Mouse (Mus musculus) kidney, embryonic 14.5 days (tissue): Measurements from ENCODE around the gene Grrp1. TPM values are rescaled to one million over a fixed set of nuclear protein-coding genes. Genes with fewer than 3 reads are reported as not detected.

Experiments
- ATAC-seq: fragments of 200-750 bp; cut with Nextera tagmentation; 2 replicates; pipeline ENCODE4 v1.8.0; 2017; ENCODE audit warnings: moderate number of reproducible peaks, mild to moderate bottlenecking, moderate TSS enrichment, moderate library complexity; ENCODE audit not compliant: low FRiP score, low TSS enrichment
- H3K27ac ChIP-seq: fragments of 300-500 bp; sonication (generic); 2 replicates; pipeline ENCODE4 v1.5.1; 2014; ENCODE audit warnings: low read depth, mild to moderate bottlenecking, low read length, moderate library complexity, mixed read lengths
- H3K27me3 ChIP-seq: fragments of 300-500 bp; sonication (generic); 2 replicates; pipeline ENCODE4 v1.6.1; 2014; ENCODE audit warnings: mild to moderate bottlenecking, low read length; ENCODE audit not compliant: control insufficient read depth, insufficient read depth
- H3K36me3 ChIP-seq: fragments of 300-500 bp; sonication (generic); 2 replicates; pipeline ENCODE4 v1.6.1; 2014; ENCODE audit warnings: low read length, mixed read lengths; ENCODE audit not compliant: control insufficient read depth, insufficient read depth
- H3K4me1 ChIP-seq: fragments of 300-500 bp; sonication (generic); 2 replicates; pipeline ENCODE4 v1.6.1; 2014; ENCODE audit warnings: low read length, mixed read lengths; ENCODE audit not compliant: control insufficient read depth, insufficient read depth
- H3K4me2 ChIP-seq: fragments of 300-500 bp; sonication (generic); replicated peaks from 2 replicates; pipeline ENCODE4 v1.6.1; 2014; ENCODE audit warnings: low read depth, mild to moderate bottlenecking, low read length
- H3K4me3 ChIP-seq: fragments of 300-500 bp; sonication (generic); 2 replicates; pipeline ENCODE4 v1.5.1; 2014; ENCODE audit warnings: mild to moderate bottlenecking, low read length
- H3K9ac ChIP-seq: fragments of 300-500 bp; sonication (generic); 2 replicates; pipeline ENCODE4 v1.6.1; 2014; ENCODE audit warnings: low read depth, mild to moderate bottlenecking, low read length, moderate library complexity
- H3K9me3 ChIP-seq: fragments of 300-500 bp; sonication (generic); 2 replicates; pipeline ENCODE4 v1.6.1; 2016; ENCODE audit warnings: low read length; ENCODE audit not compliant: control insufficient read depth
- WGBS: fragments of 180-500 bp; shearing (Covaris S2); extraction: QIAGEN DNeasy Blood & Tissue Kit; methylation state at CpG from one replicate; pipeline ENCODE4 v1.1.7; 2014; 5-methylcytosine and 5-hydroxymethylcytosine counted together
- polyA plus RNA-seq: library from polyadenylated mRNA; unstranded; fragments of >200 nt; fragmentation: Nextera tagmentation; extraction: Ambion mirVana; gene quantifications from 2 replicates; pipeline ENCODE4 v1.2.1, GENCODE M21; 2014

Grrp1 gene
- polyA plus RNA-seq, 1 experiment from 2014 or later = 9.2 TPM

DNA sequence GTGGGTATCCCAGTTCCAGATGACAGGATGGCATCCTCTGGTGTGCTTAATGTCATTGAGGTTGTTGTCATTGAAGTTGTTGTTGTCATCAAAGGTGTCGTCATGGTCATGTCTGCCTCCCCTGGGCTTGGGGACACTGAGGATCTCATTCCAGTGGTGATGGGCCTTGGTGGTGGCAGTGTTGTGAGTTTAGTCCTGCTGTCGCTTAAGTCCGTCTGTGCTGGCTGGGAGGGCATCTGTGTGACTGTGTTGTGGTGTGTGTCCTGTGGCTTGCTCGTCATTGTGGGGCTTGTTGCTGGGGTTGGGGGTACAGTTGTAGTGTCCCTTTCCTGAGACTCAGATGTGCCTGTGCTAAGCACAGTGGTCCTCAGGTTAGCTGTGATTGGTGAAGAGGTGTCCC lies 51.0 kb downstream of the Grrp1 start, which contains the start of gene Gm7534:
Gm7534 (minus strand) TSS at position 101 of the 400 bp plus-strand sequence.
- peaks cover 5% of the 10 kb centered on the region for H3K4me1 ChIP-seq
- H3K27ac ChIP-seq = no peak within 1 kb of the TSS
- no peaks in the 10 kb centered on the region for H3K27me3 ChIP-seq
- 92% methylated on average over 4 of the region's 4 CpGs for WGBS
- no peak within 1 kb of the TSS for H3K4me3 ChIP-seq
- H3K4me2 ChIP-seq = no peak within 1 kb of the TSS
- ATAC-seq = no peak
- H3K9ac ChIP-seq = no peak within 1 kb of the TSS
- no peaks in the 10 kb centered on the region for H3K36me3 ChIP-seq
- H3K9me3 ChIP-seq = no peaks in the 10 kb centered on the region

Other genes starting within 250 kb of the Grrp1 start
- not detected in 2 replicates for gene Lin28a, start 235.3 kb downstream of the Grrp1 start, polyA plus RNA-seq
- not detected in 2 replicates for gene Zfp683, start 200.3 kb downstream of the Grrp1 start, polyA plus RNA-seq
- gene Crybg2, start 193.3 kb downstream of the Grrp1 start, polyA plus RNA-seq = 4.5 and 6.0 TPM in 2 replicates
- gene Cd52, start 159.0 kb downstream of the Grrp1 start, polyA plus RNA-seq = 8.9 and 12.1 TPM in 2 replicates
- gene Ubxn11, start 151.5 kb downstream of the Grrp1 start, polyA plus RNA-seq = 9.3 and 12.4 TPM in 2 replicates
- gene Sh3bgrl3, start 125.3 kb downstream of the Grrp1 start, polyA plus RNA-seq = 424 TPM in 2 replicates
- 98.0 and 123 TPM in 2 replicates for gene Cep85, start 67.0 kb downstream of the Grrp1 start, polyA plus RNA-seq
- 0.34 and 0.50 TPM in 2 replicates for gene Gm7534, start 51.1 kb downstream of the Grrp1 start, polyA plus RNA-seq
- gene Catsper4, start 26.7 kb downstream of the Grrp1 start, polyA plus RNA-seq = 0.26 and 0.37 TPM in 2 replicates
- gene Cnksr1, start 15.7 kb downstream of the Grrp1 start, polyA plus RNA-seq = 5.0 and 6.4 TPM in 2 replicates
- gene E130218I03Rik, start 10.4 kb downstream of the Grrp1 start, polyA plus RNA-seq = 0.41 TPM in 1 of 2 replicates, not detected in the other
- gene Zfp593, start 8.5 kb downstream of the Grrp1 start, polyA plus RNA-seq = 17.5 and 18.9 TPM in 2 replicates
- gene Gm30191, start 7.2 kb downstream of the Grrp1 start, polyA plus RNA-seq = not detected in 2 replicates
- gene Pdik1l, start 33.8 kb upstream of the Grrp1 start, polyA plus RNA-seq = 14.9 and 18.8 TPM in 2 replicates
- 0.88 and 1.4 TPM in 2 replicates for gene Trim63, start 61.0 kb upstream of the Grrp1 start, polyA plus RNA-seq
- 0.09 and 0.11 TPM in 2 replicates for gene Slc30a2, start 89.1 kb upstream of the Grrp1 start, polyA plus RNA-seq
- 0.20 and 0.23 TPM in 2 replicates for gene Extl1, start 129.7 kb upstream of the Grrp1 start, polyA plus RNA-seq
- 8.4 and 12.3 TPM in 2 replicates for gene Pafah2, start 142.2 kb upstream of the Grrp1 start, polyA plus RNA-seq
- 1,829 and 1,880 TPM in 2 replicates for gene Stmn1, start 214.2 kb upstream of the Grrp1 start, polyA plus RNA-seq
- gene Paqr7, start 242.6 kb upstream of the Grrp1 start, polyA plus RNA-seq = 0.57 and 0.73 TPM in 2 replicates